Mouse (Mus musculus): ENCODE measurements around the gene Gm9573.

Gene Gm9573

GRCm38 (mm10) chr17:35626537-35626936 is at the start of gene Gm9573:
Gene Gm9573, minus strand, starts transcription at chr17:35626637.
- no peak for DNase-seq (ENCODE audit: low read depth)

GRCm38 (mm10) chr17:35673416-35674035 is 47.1 kb upstream of the Gm9573 start, which contains the start of gene Gtf2h4:
Gene Gtf2h4, minus strand, starts transcription at chr17:35673739.
- peak; percentile 95 for DNase-seq (ENCODE audit: low read depth)

- no peak for DNase-seq (ENCODE audit: low read depth)
Measured at GRCm38 (mm10) chr17:35672527-35672926, 46.1 kb upstream of the Gm9573 start.

GRCm38 (mm10) chr17:35671846-35672245 is 45.4 kb upstream of the Gm9573 start:
- DNase-seq (ENCODE audit: low read depth): no peak

GRCm38 (mm10) chr17:35669731-35670130 is 43.3 kb upstream of the Gm9573 start:
- no peak for DNase-seq (ENCODE audit: low read depth)

- DNase-seq (ENCODE audit: low read depth): peak; percentile 98
Measured at GRCm38 (mm10) chr17:35667334-35668065, 41.1 kb upstream of the Gm9573 start, which contains the start of gene Vars2. Gene Vars2, minus strand, starts transcription at chr17:35667592.

- DNase-seq (ENCODE audit: low read depth): peak; percentile 55
Measured at GRCm38 (mm10) chr17:35666851-35667256, 40.4 kb upstream of the Gm9573 start.

- DNase-seq (ENCODE audit: low read depth): peak; percentile 53
Measured at GRCm38 (mm10) chr17:35665957-35666515, 39.6 kb upstream of the Gm9573 start.

- no peak for DNase-seq (ENCODE audit: low read depth)
Measured at GRCm38 (mm10) chr17:35653086-35653485, 26.6 kb upstream of the Gm9573 start.

- no peak for DNase-seq (ENCODE audit: low read depth)
Measured at GRCm38 (mm10) chr17:35649429-35649828, 23.0 kb upstream of the Gm9573 start.

GRCm38 (mm10) chr17:35643609-35644236 is 17.3 kb upstream of the Gm9573 start, which contains the start of gene Mucl3:
Gene Mucl3, minus strand, starts transcription at chr17:35643695.
- no peak for DNase-seq (ENCODE audit: low read depth)

GRCm38 (mm10) chr17:35639352-35639751 is 12.9 kb upstream of the Gm9573 start:
- DNase-seq (ENCODE audit: low read depth): no peak

GRCm38 (mm10) chr17:35638475-35639190 is 12.2 kb upstream of the Gm9573 start:
- peak; percentile 91 for DNase-seq (ENCODE audit: low read depth)

- DNase-seq (ENCODE audit: low read depth): peak; percentile 65
Measured at GRCm38 (mm10) chr17:35636363-35636762, 9.9 kb upstream of the Gm9573 start.

GRCm38 (mm10) chr17:35635699-35636111 is 9.3 kb upstream of the Gm9573 start:
- DNase-seq (ENCODE audit: low read depth): peak; percentile 90

- DNase-seq (ENCODE audit: low read depth): no peak
Measured at GRCm38 (mm10) chr17:35635202-35635601, 8.8 kb upstream of the Gm9573 start.

GRCm38 (mm10) chr17:35633992-35634391 is 7.6 kb upstream of the Gm9573 start:
- DNase-seq (ENCODE audit: low read depth): no peak

GRCm38 (mm10) chr17:35617127-35617526 is 9.3 kb downstream of the Gm9573 start:
- DNase-seq (ENCODE audit: low read depth): peak; percentile 30

- no peak for DNase-seq (ENCODE audit: low read depth)
Measured at GRCm38 (mm10) chr17:35601736-35602354, 24.6 kb downstream of the Gm9573 start.

- no peak for DNase-seq (ENCODE audit: low read depth)
Measured at GRCm38 (mm10) chr17:35601249-35601648, 25.2 kb downstream of the Gm9573 start, which contains the start of gene Sfta2. Gene Sfta2, plus strand, starts transcription at chr17:35601549.

- no peak for DNase-seq (ENCODE audit: low read depth)
Measured at GRCm38 (mm10) chr17:35597399-35597798, 29.0 kb downstream of the Gm9573 start.

All from induced T-regulatory cell, adult 2 months (primary cell).